Mouse (Mus musculus): ENCODE results near the gene Rexo1.

Rexo1 gene

DNA sequence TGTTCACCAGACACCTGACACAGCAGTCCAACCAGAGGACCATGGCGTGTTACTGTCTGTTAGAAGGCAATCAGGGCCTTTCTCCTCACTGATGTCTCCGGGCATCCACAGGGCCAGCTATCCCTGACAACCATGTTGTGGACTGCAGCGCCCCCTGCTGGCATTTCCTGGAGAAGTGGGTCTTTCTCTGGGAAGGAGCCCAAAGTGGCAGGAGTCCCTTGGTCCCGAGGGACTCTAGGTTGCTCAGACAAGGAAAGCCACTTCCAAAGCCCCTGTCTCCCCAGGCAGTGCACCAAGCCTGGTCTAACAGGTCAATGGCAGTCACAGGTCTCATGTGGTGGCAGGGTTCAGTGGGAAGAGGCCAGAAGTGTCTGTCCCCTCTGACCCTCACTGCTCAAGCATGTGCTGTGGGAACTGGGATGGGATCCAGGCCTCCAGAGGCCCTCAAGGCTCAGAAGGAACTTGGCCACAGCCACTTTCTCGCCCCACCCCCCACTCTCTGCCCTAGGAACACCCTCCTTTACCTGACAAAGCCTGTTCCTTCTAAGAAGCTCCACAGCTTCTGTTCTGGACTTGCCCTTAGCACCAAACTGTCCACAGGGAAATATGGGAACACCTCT lies 3.9 kb downstream of the Rexo1 start:
- no peak for DNase-seq (ENCODE audit: extremely low spot score, low read depth, low spot score)

DNA sequence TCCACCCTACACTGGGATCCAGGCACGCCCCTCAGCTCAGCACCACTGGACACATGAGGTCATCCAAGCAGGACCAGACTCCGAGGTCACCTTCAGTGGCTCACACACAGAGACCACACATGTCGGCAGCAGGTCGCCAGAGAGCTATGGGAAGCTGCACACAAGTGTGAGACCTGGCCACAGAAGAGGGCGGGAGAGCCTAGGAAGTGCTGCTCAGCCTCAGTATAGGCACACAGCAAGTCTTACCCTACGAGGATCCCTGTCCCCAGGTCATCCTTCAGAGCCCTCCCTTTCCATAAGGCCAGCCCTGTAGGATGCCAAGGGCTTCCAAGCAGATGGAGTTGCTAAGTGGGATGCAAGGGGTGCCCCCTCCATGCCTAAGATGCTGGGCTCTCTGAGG lies 7.4 kb downstream of the Rexo1 start:
- DNase-seq (ENCODE audit: extremely low spot score, low read depth, low spot score), result no peak

DNA sequence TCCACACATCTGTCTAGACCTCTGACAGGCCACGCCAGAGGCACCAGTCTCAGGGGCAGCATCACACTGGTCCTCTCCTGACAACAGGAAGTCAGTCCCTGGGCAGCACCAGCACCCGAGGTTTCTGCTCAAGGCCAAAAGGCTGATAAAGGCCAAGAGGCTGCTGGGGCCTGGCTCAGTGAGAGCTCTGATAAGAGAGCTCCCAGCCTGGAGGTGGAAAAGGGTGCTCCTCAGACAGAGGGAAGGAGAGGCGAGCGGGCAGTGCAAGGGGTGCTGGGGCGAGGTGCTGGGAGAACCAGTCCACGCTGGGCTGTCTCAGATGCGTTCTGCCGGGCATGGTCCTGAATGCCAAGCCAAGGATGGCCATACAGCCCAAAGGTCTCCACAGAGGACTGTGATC lies 7.8 kb downstream of the Rexo1 start:
- DNase-seq (ENCODE audit: extremely low spot score, low read depth, low spot score), result no peak

DNA sequence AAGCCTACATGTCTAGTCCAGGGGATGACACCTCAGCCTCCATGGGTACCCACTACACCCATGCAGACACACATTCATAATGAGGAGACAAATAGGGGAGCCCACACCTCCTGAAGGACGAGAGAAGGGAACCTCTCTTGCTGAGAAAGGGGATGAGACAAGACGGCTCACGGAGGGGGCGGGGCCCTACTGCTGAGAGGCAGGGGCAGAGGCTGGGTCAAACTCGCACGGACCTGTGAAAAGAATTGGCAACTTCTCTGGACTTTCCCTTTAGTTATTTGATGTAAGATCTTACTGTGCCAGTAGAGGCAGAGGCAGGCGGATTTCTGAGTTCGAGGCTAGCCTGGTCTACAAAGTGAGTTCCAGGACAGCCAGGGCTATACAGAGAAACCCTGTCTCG lies 9.0 kb downstream of the Rexo1 start:
- DNase-seq (ENCODE audit: extremely low spot score, low read depth, low spot score), result no peak

GRCm38 (mm10) chr10:80549279-80549678 lies 12.1 kb downstream of the Rexo1 start:
- no peak for DNase-seq (ENCODE audit: extremely low spot score, low read depth, low spot score)

DNA sequence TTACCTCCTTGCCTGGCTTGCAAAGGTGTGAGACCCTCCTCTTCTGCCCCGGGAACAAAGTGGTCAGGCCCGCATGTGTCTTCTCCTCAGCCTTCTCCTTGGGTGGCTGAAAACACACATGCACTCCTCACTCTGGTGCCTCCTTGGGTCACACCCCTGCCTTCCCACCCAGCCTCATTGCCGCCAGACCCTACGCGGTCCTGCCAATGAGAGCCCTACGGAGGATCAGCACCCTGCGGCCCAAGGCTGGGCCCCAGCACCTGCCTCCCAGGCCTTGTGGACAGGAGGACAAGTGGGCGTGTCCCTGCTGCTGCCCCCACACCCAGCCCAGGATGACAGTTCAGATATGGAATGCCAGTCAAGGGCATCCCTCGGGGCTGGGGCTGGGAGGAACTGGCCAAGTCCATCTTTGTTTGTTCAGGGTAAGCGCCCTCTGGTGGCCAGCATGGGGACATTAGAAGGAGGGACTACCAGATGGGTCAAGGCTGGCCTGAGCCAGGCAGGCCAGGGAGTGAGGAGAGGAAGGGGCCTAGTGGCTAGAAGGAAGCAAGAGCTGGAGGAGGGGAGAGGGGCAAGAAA lies 12.8 kb downstream of the Rexo1 start:
- DNase-seq (ENCODE audit: extremely low spot score, low read depth, low spot score), result no peak

DNA sequence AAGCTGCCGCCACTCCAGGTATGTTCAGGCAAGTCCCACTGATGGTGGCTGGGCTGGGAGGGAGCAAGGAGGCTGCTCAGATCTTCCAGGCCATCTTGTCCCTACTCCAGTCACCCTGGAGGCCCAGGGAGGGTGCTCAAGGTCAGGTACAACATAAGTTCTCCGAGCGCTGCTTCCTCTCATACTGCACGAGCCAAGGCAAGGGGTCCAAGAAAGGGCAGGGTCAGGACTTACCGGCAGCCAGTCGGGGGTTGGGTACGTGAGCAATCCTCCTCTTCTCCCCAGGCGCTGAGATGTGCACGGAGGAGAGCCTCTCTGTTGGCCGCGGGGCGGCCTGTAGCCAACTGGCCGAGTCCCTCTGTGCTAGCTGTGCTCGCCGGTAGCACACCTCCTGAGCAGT lies 13.8 kb downstream of the Rexo1 start:
- DNase-seq (ENCODE audit: extremely low spot score, low read depth, low spot score), result no peak

DNA sequence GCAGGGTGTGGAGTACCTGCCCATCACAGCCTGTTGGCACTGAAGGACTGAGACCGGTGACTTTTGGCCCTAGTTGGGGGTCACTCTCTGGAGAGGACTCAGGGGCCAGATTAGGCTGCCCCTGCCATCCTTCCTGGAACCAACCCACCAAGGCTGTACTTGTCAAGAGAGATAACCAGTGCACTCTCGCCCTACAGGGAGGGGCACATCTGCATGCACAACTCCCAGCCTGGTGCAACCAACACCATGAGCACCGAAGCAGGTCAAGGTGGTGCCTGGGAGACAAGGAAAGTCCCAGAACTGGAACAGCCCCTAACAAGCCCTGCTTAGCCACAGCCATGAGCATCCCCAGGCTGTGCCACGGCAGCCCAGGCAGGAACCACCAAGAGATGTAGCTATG lies 14.4 kb downstream of the Rexo1 start:
- no peak for DNase-seq (ENCODE audit: extremely low spot score, low read depth, low spot score)

- no peak for DNase-seq (ENCODE audit: extremely low spot score, low read depth, low spot score)
These were observed 15.8 kb downstream of the Rexo1 start for GRCm38 (mm10) chr10:80545590-80545989.

DNA sequence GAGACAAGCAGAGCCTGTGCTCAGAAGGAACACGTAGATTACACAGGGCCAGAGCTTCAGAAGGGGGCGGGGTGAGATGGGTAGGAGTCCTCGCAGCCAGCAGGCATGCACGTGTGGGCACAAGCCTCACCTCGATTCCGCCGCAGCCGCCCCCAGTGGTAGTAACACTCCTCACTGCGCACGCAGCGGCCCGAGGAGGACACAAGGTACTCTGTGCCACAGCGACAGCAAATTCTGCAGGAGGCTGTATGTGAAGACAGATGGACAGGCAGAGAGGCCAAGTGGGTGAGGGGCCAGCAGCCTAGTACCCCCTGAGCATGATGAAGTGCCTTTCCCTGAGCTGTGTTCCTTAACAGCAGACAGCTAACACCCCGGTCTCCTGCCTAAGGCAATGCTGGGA lies 17.5 kb downstream of the Rexo1 start:
- DNase-seq (ENCODE audit: extremely low spot score, low read depth, low spot score), result no peak

- no peak for DNase-seq (ENCODE audit: extremely low spot score, low read depth, low spot score)
These were observed 21.9 kb downstream of the Rexo1 start for GRCm38 (mm10) chr10:80539493-80539892.

DNA sequence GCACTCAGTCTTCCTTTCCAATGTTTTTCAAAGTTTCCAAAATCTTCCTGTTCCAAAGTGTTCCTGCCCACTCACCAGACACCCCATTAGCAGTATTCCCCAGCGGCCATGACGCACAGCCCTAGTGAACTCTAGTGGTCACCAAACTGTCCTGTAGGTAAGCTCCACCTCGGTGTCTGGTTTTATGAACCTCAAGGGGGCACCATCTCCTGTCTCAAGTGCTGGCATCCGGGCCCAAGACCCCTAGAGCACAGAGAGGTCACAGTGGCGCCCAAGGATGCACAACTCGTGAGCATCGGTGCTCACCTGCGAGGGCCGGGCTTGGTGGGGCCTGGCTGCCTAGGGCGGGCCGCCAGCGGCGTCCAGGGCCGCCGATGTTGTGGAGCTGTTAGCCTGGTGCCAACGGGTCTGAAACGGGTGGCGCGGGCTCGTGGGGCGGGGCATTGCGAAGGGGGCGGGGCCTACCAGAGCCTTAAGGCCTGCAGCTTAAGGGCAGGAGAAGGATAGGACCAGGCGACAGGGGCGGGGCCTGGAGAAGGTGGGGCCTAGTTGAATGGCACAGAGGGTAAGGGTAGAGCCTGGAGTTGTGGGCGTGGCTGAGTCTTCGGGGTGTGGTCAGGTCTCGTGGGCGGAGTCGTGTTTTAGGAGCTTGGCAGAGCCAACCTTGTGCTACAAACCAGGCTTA lies 22.5 kb downstream of the Rexo1 start, which contains the start of gene Atp8b3:
Gene Atp8b3 (minus strand): TSS at position 415 of the 685 bp plus-strand sequence.
- no peak for DNase-seq (ENCODE audit: extremely low spot score, low read depth, low spot score)

GRCm38 (mm10) chr10:80538180-80538579 lies 23.2 kb downstream of the Rexo1 start:
- no peak for DNase-seq (ENCODE audit: extremely low spot score, low read depth, low spot score)

- no peak for DNase-seq (ENCODE audit: extremely low spot score, low read depth, low spot score)
These were observed 25.6 kb downstream of the Rexo1 start for GRCm38 (mm10) chr10:80535711-80536110.

GRCm38 (mm10) chr10:80535071-80535470 lies 26.3 kb downstream of the Rexo1 start:
- no peak for DNase-seq (ENCODE audit: extremely low spot score, low read depth, low spot score)

DNA sequence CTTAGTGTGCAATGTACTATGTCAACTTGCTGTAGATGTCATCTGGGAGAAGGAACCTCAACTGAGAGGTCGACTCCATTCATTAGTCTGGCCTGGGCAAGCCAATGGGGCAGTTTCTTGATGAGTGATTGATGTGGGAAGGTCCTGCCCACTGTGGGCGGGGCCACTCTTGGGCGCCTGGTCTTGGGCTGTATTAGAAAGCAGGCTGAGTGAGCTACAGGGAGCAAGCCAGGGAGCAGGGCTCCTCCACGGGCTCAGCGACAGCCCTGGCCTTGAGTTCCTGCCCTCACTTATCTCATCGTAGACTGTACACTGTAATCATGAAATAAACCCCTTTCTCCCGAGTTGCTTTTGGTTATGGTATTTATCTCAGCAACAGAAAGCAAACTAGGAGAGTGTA lies 27.7 kb downstream of the Rexo1 start:
- DNase-seq (ENCODE audit: extremely low spot score, low read depth, low spot score), result no peak

DNA sequence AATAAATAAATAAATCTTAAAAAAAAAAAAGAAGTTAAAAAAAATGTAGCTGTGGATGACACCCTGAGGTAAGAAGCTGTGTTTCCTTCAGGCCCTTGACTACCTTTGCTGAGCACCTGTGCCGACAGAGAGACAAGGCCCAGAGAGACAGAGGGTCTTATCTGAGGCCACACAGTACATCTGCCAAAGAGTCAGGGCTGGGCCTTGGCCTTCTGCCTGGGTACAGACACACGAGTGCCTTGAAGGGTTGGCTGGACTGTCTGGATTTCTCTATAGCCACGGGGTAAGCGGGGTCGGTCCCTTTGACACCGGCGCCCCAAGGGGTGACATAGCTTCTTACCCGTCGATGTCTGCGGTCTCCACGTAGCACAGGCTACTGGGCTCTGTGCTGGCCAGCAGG lies 28.6 kb downstream of the Rexo1 start:
- no peak for DNase-seq (ENCODE audit: extremely low spot score, low read depth, low spot score)

DNA sequence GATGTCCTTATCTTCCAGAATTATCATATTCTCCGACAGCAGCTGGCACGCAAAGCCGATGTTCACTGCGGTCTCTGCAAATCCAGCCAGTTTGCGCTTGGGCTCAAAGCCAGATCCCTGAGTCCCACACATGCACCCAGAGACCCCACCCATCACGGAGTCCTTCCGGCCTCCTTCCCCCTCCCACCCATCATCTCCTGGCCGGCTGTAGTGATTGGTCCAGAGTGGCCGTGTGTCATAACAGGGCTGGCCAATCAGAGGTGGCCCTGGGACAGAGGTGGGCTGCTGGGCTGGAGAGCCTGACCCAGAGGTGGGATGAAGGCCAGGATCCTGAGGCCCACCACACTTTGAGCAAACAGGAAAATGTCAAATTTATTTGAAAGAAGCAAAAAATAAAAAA lies 35.2 kb downstream of the Rexo1 start:
- no peak for DNase-seq (ENCODE audit: extremely low spot score, low read depth, low spot score)

DNA sequence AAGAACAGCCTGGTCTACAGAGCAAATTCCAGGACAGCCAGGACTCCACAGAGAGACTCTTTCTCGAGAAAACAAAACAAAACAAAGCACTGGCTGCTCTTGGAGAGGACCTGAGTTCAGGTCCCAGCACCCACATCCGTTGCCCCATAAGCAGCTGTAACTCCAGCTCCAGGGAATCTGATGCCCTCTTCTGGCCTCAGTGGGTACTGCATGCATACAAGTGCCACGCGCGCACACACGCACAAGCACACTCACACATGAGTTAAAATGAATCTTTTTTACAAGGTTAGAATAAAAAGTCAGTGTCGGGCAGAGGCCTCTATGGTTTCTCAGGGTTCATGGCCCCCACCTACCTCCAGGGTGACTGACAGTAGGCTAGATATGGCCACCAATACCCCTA lies 38.1 kb downstream of the Rexo1 start:
- no peak for DNase-seq (ENCODE audit: extremely low spot score, low read depth, low spot score)

DNA sequence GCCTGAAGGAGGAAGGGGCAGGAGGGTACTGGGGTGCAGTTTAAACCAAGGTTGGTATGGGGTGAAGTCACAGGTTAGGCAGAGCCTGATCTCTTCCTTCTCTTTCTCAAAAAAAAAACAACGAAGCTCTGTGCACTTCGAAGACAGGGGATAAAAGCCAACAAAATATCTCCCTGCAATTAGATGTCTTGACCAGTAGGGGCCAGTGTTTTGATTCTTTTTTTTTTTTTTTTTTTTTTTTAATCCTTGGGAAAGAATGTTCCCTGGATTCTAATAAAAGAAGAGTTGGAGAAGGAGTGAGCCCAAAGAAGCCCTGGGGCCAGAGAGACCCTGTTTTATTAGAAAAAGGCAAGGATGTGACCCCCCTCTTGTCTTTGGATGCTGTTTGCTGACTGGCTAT lies 42.1 kb downstream of the Rexo1 start:
- DNase-seq (ENCODE audit: extremely low spot score, low read depth, low spot score), result no peak

- DNase-seq (ENCODE audit: extremely low spot score, low read depth, low spot score), result no peak
These were observed 47.6 kb downstream of the Rexo1 start for GRCm38 (mm10) chr10:80513739-80514138.

DNA sequence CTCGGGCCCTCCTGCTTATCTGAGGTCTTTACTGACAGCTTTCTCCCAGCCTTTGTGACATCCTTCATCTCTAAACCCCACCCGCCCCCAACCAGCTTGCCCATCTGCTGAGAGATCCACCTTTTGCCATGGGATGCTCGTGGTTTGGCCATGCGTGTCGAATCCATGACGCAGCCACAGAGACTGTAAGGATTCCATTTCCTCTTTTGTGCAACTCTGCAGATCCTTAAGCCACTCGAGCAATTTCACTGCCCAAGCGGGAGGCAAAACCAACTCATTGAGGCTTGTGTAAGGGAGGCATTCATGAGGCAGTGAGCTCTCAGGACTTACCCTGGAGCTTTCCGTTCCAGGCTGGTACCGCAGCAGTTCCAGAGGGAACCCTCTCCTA lies 51.1 kb downstream of the Rexo1 start:
- no peak for DNase-seq (ENCODE audit: extremely low spot score, low read depth, low spot score)

Data from hindlimb bud, embryonic 11.5 days (tissue).